Mouse (Mus musculus): ENCODE results near the gene Rab31. TPM values are rescaled to one million over a fixed set of nuclear protein-coding genes. Genes with fewer than 3 reads are reported as not detected.

The Rab31 gene
- polyA plus RNA-seq, 1 experiment from 2014 or later: 26.0 TPM

DNA sequence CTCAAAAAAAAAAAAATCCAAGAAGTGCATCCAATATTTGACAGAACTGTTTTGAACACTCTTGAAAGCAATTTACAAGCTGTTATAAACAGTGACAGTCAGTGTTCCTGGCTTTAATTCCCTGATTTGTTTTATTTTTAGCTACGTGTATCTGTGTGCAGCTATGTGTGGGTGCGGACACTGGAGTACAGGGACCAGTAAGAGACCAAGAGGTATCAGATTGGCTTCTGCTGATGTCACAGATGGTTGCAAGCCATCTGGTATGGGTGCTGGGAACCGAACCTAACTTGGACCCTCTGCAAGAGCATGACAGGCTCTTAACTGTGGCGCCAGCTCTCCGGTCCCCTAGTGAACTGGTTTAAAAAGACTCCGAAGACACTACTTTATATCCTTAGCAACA, 19.4 kb downstream of the Rab31 start:
- no peak overlapping the region for H3K4me3 ChIP-seq
- no peak overlapping the region for H3K27ac ChIP-seq
- H3K4me1 ChIP-seq (replicated peaks): no peaks in the 10 kb centered on the region
- no peak overlapping the region for H3K9ac ChIP-seq
- H3K36me3 ChIP-seq: no peaks in the 10 kb centered on the region
- H3K27me3 ChIP-seq: no peaks in the 10 kb centered on the region
- WGBS: 85% methylated on average over 6 of the region's 6 CpGs
- no peak overlapping the region for H3K4me2 ChIP-seq
- H3K9me3 ChIP-seq (replicated peaks): 0 out of 2 replicates have a peak, but pooled peaks cover 1% of the 10 kb centered on the region
- no peak for ATAC-seq (replicated peaks; ENCODE audit: insufficient number of reproducible peaks, insufficient read depth, low FRiP score, low read depth)

DNA sequence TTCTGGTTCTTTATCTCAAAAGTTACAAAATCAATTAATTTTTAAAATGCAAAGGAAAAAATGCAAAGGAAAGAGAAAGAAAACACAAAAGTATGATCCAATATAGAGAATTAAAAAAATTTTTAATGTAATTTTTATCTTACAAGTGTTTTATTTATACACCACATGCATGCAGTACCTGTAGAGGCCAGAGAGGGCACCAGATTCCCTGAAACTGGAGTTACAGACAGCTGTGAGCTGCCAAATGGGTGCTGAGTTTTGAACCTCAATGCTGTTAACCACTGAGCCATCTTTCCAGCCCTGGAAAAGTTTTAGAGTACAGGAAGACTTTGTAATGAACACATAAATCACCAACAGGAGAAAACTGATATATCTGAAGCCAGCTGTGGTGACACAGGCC, 22.3 kb downstream of the Rab31 start:
- Histone ChIP-seq H3K4me2 (no peak overlapping the region), H3K4me1 (replicated peaks) (no peaks in the 10 kb centered on the region), H3K36me3 (no peaks in the 10 kb centered on the region), H3K4me3 (no peak overlapping the region), H3K9me3 (replicated peaks) (0 out of 2 replicates have a peak, but pooled peaks cover 3% of the 10 kb centered on the region), H3K9ac (no peak overlapping the region), H3K27me3 (no peaks in the 10 kb centered on the region), H3K27ac (no peak overlapping the region)
- no peak for ATAC-seq (replicated peaks; ENCODE audit: insufficient number of reproducible peaks, insufficient read depth, low FRiP score, low read depth)

DNA sequence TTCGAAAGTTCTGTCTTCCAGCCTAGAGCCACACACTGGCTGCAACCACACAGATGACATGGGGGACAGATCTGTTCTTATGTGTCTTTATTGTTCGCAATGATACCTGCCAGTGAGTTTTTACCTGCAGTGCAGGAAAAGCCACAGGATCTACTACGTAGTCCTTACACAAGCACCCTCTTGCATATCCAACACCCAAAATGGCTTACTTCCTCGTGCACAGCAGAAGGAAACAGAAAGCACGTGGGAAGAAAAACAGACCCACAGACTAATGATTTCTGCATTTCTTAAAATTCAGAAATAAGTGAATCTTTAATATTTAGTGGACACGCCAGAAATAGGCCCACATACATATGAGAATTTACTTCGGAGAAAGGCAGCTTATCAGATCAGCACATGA, 22.7 kb downstream of the Rab31 start:
- no peak overlapping the region for H3K4me2 ChIP-seq
- H3K27me3 ChIP-seq: no peaks in the 10 kb centered on the region
- no peak for ATAC-seq (replicated peaks; ENCODE audit: insufficient number of reproducible peaks, insufficient read depth, low FRiP score, low read depth)
- 86% methylated on average over 7 of the region's 7 CpGs for WGBS
- no peak overlapping the region for H3K4me3 ChIP-seq
- 0 out of 2 replicates have a peak, but pooled peaks cover 3% of the 10 kb centered on the region for H3K9me3 ChIP-seq (replicated peaks)
- no peak overlapping the region for H3K27ac ChIP-seq
- no peaks in the 10 kb centered on the region for H3K36me3 ChIP-seq
- H3K4me1 ChIP-seq (replicated peaks): no peaks in the 10 kb centered on the region
- H3K9ac ChIP-seq: no peak overlapping the region

DNA sequence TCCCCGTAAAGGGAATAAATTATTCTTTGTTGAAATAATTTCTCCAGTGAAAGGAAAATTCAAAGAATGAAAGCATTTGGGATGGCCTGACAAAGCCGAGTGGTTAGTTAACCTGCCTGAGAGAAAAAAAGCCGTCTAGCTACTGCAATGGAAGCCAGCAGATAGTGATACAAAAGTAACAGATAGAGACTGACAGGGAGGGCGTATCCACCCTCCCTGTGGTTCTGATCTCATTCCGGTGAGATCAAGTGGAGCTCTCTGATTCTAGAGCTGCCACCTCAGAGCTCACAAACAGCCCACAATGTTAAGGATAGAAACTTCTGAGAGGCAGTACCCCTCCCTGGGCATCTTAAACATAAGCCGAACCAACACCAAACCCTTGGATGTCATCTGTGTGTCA, 23.6 kb downstream of the Rab31 start:
- no peak overlapping the region for H3K4me3 ChIP-seq
- ATAC-seq (replicated peaks; ENCODE audit: insufficient number of reproducible peaks, insufficient read depth, low FRiP score, low read depth): no peak
- 68% methylated on average over 6 of the region's 6 CpGs for WGBS

DNA sequence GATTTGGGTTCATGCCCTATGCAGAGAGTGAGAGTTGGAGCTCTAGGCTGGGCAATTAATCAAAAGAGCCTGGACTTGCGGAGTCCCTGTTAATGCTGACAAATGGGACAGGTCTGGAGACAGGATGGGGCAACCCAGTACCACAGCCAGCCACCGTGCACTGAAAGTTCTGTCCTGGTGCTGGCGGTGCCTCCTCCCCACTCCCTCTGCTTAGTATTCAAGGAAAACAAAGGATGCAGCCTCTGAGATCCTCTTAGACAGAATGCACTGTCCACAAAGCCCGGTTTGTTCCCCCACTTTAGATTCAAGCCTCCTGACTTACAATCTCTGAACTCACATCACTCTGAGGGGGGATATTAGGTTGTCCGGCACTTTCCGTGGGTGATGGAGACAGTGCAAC, 26.2 kb downstream of the Rab31 start:
- Histone ChIP-seq H3K4me3 (no peak overlapping the region), H3K9me3 (replicated peaks) (0 out of 2 replicates have a peak, but pooled peaks cover 3% of the 10 kb centered on the region), H3K4me1 (replicated peaks) (no peaks in the 10 kb centered on the region), H3K27ac (no peak overlapping the region), H3K36me3 (no peaks in the 10 kb centered on the region), H3K9ac (no peak overlapping the region), H3K27me3 (no peaks in the 10 kb centered on the region), H3K4me2 (no peak overlapping the region)
- 81% methylated on average over 6 of the region's 6 CpGs for WGBS
- no peak for ATAC-seq (replicated peaks; ENCODE audit: insufficient number of reproducible peaks, insufficient read depth, low FRiP score, low read depth)

More for the DNA sequence above, 23.6 kb downstream of the Rab31 start:
- no peaks in the 10 kb centered on the region for H3K36me3 ChIP-seq
- no peak overlapping the region for H3K9ac ChIP-seq
- H3K9me3 ChIP-seq (replicated peaks): 0 out of 2 replicates have a peak, but pooled peaks cover 3% of the 10 kb centered on the region
- no peaks in the 10 kb centered on the region for H3K4me1 ChIP-seq (replicated peaks)
- H3K27ac ChIP-seq: no peak overlapping the region
- no peaks in the 10 kb centered on the region for H3K27me3 ChIP-seq
- H3K4me2 ChIP-seq: no peak overlapping the region

DNA sequence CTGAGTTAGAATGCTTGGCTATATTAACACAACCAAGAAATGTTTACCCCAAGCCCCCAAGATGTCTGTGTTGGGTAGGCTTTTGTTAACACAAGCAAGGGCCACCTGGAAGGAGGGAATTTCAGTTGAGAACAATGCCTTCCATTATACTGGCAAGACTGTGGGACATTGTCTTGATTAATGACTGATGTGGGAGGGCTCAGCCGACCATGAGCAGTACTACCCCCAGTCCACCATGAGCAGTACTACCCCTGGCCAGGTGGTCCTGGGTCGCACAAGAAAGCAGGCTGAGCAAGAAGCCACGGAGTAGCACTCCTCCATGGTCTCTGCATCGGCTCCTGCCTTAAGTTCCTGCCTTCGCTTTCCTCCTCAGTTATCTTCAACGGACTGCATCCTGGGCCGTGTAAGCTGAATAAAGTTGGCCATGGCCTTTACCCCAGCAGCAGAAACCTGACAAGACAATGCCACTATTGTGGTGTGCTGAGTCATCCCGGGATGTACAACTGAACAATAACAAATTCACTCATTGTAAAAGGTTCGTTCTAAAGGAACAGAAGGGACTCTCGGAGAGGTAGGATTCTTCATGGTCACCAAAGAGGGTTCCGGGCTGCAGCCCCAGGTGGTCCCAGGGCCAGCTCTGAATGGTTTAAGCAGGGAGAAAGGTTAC, 28.8 kb downstream of the Rab31 start:
- H3K27ac ChIP-seq: no peak overlapping the region
- peaks cover 5% of the 10 kb centered on the region for H3K4me1 ChIP-seq (replicated peaks)
- H3K9me3 ChIP-seq (replicated peaks): 0 out of 2 replicates have a peak, but pooled peaks cover 3% of the 10 kb centered on the region
- no peak overlapping the region for H3K4me3 ChIP-seq
- no peak for ATAC-seq (replicated peaks; ENCODE audit: insufficient number of reproducible peaks, insufficient read depth, low FRiP score, low read depth)
- H3K9ac ChIP-seq: no peak overlapping the region
- no peaks in the 10 kb centered on the region for H3K36me3 ChIP-seq
- WGBS: 78% methylated on average over 11 of the region's 11 CpGs
- H3K4me2 ChIP-seq: no peak overlapping the region
- no peaks in the 10 kb centered on the region for H3K27me3 ChIP-seq

DNA sequence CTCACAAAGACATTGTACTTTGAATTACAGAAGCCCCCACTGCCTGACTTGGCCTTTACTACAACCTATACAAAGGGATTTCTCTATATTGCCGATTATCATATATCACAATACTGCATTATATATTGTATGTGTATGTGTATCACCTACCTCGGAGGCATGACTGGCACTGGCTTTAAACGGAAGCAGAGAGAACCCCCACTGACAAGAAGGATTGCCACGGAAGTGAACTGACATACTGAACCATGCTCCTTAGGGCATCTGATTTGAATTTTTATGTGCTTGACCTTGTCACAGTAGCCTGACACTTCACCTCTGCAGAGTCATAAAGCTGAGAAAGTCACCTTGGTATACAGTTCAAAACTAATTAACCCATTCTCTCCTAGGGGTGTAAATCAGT, 29.6 kb downstream of the Rab31 start:
- no peaks in the 10 kb centered on the region for H3K36me3 ChIP-seq
- no peak overlapping the region for H3K4me3 ChIP-seq
- H3K27ac ChIP-seq: no peak overlapping the region
- ATAC-seq (replicated peaks; ENCODE audit: insufficient number of reproducible peaks, insufficient read depth, low FRiP score, low read depth): no peak
- peaks cover 5% of the 10 kb centered on the region for H3K4me1 ChIP-seq (replicated peaks)
- WGBS: 70% methylated on average over 4 of the region's 4 CpGs
- no peak overlapping the region for H3K9ac ChIP-seq
- H3K27me3 ChIP-seq: no peaks in the 10 kb centered on the region
- no peak overlapping the region for H3K4me2 ChIP-seq
- no peaks in the 10 kb centered on the region for H3K9me3 ChIP-seq (replicated peaks)

DNA sequence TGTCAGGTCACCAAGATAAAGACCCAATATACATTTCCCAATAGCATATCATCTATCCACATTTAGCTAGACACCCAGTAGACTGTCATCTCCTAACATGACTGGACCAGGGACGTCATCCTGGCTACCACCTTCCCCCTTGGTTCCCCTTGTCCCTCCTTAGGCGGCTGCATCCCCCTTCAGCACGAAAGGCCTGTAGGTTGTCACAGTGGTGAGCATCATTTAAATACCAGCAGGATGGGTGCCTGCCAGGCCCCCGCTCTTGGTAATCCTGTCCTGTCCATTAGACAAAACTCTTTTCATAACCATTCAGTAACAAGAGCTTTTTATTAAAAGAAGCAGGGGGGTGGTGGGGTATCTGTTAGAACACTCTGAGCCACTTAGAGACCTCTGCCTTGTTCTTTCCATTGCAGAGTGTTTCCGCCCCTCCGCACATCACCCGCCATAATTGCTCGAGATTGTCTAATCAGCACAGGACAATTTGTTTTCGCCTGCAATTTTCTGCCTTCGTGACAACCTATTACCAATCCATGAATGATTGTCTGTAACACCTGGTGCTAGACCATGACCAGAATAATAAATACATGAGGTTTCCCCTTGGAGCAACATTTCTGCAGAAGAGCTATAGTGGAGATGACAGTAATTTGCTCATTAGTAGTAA, 30.2 kb downstream of the Rab31 start:
- Histone ChIP-seq H3K4me1 (replicated peaks) (peaks cover 5% of the 10 kb centered on the region), H3K27me3 (no peaks in the 10 kb centered on the region), H3K4me3 (no peak overlapping the region), H3K4me2 (no peak overlapping the region), H3K36me3 (no peaks in the 10 kb centered on the region), H3K27ac (no peak overlapping the region), H3K9ac (no peak overlapping the region), H3K9me3 (replicated peaks) (no peaks in the 10 kb centered on the region)
- WGBS: 84% methylated on average over 10 of the region's 10 CpGs
- ATAC-seq (replicated peaks; ENCODE audit: insufficient number of reproducible peaks, insufficient read depth, low FRiP score, low read depth): no peak

DNA sequence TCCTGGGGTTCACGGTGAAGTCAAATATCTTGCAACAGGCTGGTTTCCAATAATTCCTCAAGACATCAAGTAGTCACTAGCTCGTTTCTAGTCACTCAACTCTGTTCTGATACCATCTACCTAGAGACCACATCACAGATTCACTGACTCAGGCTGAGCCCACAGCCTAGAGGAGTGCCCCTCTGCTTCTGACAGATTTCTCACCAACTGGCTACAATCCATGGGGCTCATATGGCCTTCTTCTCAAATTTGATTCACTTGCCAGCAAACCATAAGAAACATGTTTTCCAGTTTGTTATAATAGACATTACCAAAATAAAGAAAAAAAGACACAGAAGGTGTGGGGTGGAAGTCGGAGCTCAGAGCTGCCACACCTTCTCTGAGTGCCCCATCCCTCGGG, 31.0 kb downstream of the Rab31 start:
- Histone ChIP-seq H3K4me2 (no peak overlapping the region), H3K9me3 (replicated peaks) (no peaks in the 10 kb centered on the region), H3K27ac (no peak overlapping the region), H3K4me3 (no peak overlapping the region), H3K36me3 (no peaks in the 10 kb centered on the region), H3K27me3 (no peaks in the 10 kb centered on the region), H3K4me1 (replicated peaks) (peaks cover 5% of the 10 kb centered on the region), H3K9ac (no peak overlapping the region)
- no peak for ATAC-seq (replicated peaks; ENCODE audit: insufficient number of reproducible peaks, insufficient read depth, low FRiP score, low read depth)
- WGBS: 72% methylated on average over 4 of the region's 4 CpGs

DNA sequence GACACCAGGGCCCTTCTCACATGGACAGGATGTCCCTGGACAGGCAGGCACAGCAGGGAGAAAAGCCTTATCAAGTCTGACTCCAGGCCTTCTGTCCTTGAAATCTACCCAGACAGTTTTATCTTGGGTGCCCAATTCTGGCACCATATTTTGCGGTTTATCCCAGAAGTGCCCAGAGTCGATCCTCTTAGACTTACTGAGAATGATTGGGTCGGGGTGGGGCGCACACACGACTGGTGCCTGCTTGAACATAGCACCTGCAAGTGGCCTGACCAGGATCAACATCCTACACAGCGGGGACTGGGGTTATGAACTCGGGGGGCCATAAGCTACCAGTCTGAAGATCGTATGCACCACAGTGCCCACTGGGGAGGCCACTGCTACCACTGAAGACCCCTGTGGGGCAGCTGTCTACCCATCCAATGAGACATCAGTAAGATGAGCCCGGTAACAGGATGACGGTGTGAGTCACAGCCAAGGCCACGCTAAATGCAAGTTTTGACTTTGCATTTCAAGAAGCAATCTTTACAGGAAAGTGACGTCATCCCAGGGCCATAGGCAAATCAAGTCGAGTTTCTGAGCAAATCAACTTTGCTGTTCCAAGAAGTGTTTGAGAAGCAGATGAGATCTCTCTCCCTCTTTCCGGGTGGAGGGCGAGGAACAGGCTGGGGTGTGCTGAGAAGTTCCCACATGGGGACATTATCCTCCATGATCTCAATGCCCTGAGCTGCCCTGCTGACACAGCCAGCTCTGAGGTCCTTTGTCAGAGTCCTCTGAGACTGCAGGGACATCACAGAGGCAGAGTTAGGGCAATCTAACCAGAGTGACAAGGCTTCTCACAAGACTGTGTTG, 32.5 kb downstream of the Rab31 start:
- Histone ChIP-seq H3K4me1 (replicated peaks) (peaks cover 5% of the 10 kb centered on the region), H3K4me3 (no peak overlapping the region), H3K9ac (no peak overlapping the region), H3K36me3 (no peaks in the 10 kb centered on the region), H3K27ac (no peak overlapping the region), H3K4me2 (no peak overlapping the region), H3K9me3 (replicated peaks) (no peaks in the 10 kb centered on the region), H3K27me3 (no peaks in the 10 kb centered on the region)
- 66% methylated on average over 15 of the region's 15 CpGs for WGBS
- ATAC-seq (replicated peaks; ENCODE audit: insufficient number of reproducible peaks, insufficient read depth, low FRiP score, low read depth): no peak

DNA sequence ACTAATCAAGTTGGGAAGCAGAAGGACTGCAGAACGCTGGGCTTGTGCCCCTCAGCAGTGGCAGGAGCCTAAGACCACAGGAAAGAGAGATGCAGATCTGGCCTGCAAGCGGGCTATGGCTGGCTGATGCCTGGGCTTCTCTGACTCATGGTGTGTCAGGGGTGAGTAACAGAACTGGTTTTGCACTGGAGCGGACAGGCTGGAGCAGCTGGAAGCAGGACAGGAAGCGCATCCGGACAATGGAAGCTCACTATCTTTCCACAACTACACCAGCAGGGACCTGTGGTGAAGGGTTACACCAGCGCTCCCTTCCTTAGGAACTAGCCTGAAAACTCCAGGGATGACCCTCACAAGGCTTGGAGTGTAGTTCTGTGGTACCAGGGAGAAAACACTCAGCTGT, 34.9 kb downstream of the Rab31 start:
- Histone ChIP-seq H3K4me1 (replicated peaks) (peaks cover 7% of the 10 kb centered on the region), H3K4me3 (no peak overlapping the region), H3K27me3 (no peaks in the 10 kb centered on the region), H3K9ac (no peak overlapping the region), H3K4me2 (no peak overlapping the region), H3K9me3 (replicated peaks) (no peaks in the 10 kb centered on the region), H3K36me3 (no peaks in the 10 kb centered on the region), H3K27ac (no peak overlapping the region)
- 72% methylated on average over 6 of the region's 6 CpGs for WGBS
- ATAC-seq (replicated peaks; ENCODE audit: insufficient number of reproducible peaks, insufficient read depth, low FRiP score, low read depth): peak; percentile 43; the same call in 1 of the 2 replicates

Measured in heart, embryonic 15.5 days (tissue).